ENCODE assay signal across 9 mouse cellular contexts in genomic region chr12:117820138-117820858, GRCm38 (mm10). TPM values are rescaled to one million over a fixed set of nuclear protein-coding genes. Genes with fewer than 3 reads are reported as not detected.
DNase-seq lines count a peak whose midpoint lies in the region; ATAC-seq lines count a peak whose summit lies in the region.
"Had no signal": no experiment of that assay in that cellular context is flagged by ENCODE, and none has a peak within 500 bp of the region (broad histone marks: within the 10 kb centered on the region; RNA-seq: fewer than 3 reads in every experiment).

No protein-coding gene starts in this region.

- peak; percentile 15; the same call in 1 of the 2 replicates for ATAC-seq in liver, embryonic 11.5 days (replicated peaks; ENCODE audit: low FRiP score)
- ATAC-seq in hindbrain, embryonic 14.5 days (ENCODE audit: low FRiP score): no peak

- WGBS in liver, embryonic 11.5 days: 50% methylated on average over 4 of the region's 4 CpGs
- 58% methylated on average over 4 of the region's 4 CpGs for WGBS in hindbrain, embryonic 14.5 days

- H3K36me3 ChIP-seq in liver, embryonic 11.5 days (ENCODE audit: control insufficient read depth, insufficient read depth, low read length): no peaks in the 10 kb centered on the region
- no peaks in the 10 kb centered on the region for H3K36me3 ChIP-seq in hindbrain, embryonic 14.5 days (replicated peaks; ENCODE audit: control insufficient read depth, insufficient read depth)
- H3K36me3 ChIP-seq: embryonic facial prominence, embryonic 15.5 days had no signal

- no peak for DNase-seq in liver, embryonic 11.5 days (ENCODE audit: low spot score)
- DNase-seq in liver (no peak), ZHBTc4 (ENCODE audit: low read depth, low spot score) (peak; percentile 30)
- DNase-seq in hindbrain, embryonic 14.5 days (ENCODE audit: low spot score): peak; percentile 78
- DNase-seq in naive thymus-derived CD4-positive, alpha-beta T cell, adult 2 months (ENCODE audit: low read depth): peak; percentile 60
- no peak for DNase-seq in adrenal gland, postnatal 14 days
- DNase-seq in left cerebral cortex, adult 9 months (ENCODE audit: low spot score in 2 of 2): no peak

- H3K4me1 ChIP-seq in liver, embryonic 11.5 days (replicated peaks; ENCODE audit: control insufficient read depth, insufficient read depth, low read length): no peaks in the 10 kb centered on the region
- H3K4me1 ChIP-seq in hindbrain, embryonic 14.5 days (replicated peaks; ENCODE audit: control insufficient read depth, insufficient read depth, low read length): no peaks in the 10 kb centered on the region
- H3K4me1 ChIP-seq: embryonic facial prominence, embryonic 15.5 days had no signal

- H3K4me3 ChIP-seq in liver, embryonic 11.5 days (ENCODE audit: low read depth, low read length): no peak overlapping the region
- H3K4me3 ChIP-seq in hindbrain, embryonic 14.5 days (replicated peaks; ENCODE audit: low read length): no peak overlapping the region
- H3K4me3 ChIP-seq: embryonic facial prominence, embryonic 15.5 days; megakaryocyte, embryonic 14.5 days had no signal

- no peaks in the 10 kb centered on the region for H3K9me3 ChIP-seq in liver, embryonic 11.5 days (ENCODE audit: control insufficient read depth, low read length)
- H3K9me3 ChIP-seq in hindbrain, embryonic 14.5 days (ENCODE audit: control insufficient read depth, low read length): no peaks in the 10 kb centered on the region
- H3K9me3 ChIP-seq: embryonic facial prominence, embryonic 15.5 days; megakaryocyte, embryonic 14.5 days had no signal

- no peak overlapping the region for H3K4me2 ChIP-seq in liver, embryonic 11.5 days
- H3K4me2 ChIP-seq in hindbrain, embryonic 14.5 days (replicated peaks): no peak overlapping the region
- H3K4me2 ChIP-seq: embryonic facial prominence, embryonic 15.5 days had no signal

- H3K27ac ChIP-seq in liver, embryonic 11.5 days (ENCODE audit: low read depth, low read length): no peak overlapping the region
- H3K27ac ChIP-seq in hindbrain, embryonic 14.5 days: no peak overlapping the region
- H3K27ac ChIP-seq: embryonic facial prominence, embryonic 15.5 days had no signal

- no peaks in the 10 kb centered on the region for H3K27me3 ChIP-seq in liver, embryonic 11.5 days (replicated peaks; ENCODE audit: control insufficient read depth, insufficient read depth, low read length)
- peaks cover 32% of the 10 kb centered on the region; the same call in 1 of the 2 replicates for H3K27me3 ChIP-seq in hindbrain, embryonic 14.5 days (ENCODE audit: control insufficient read depth, insufficient read depth, low read length)
- H3K27me3 ChIP-seq: embryonic facial prominence, embryonic 15.5 days had no signal

- H3K9ac ChIP-seq in liver, embryonic 11.5 days (ENCODE audit: low read depth, low read length): no peak overlapping the region
- no peak overlapping the region for H3K9ac ChIP-seq in hindbrain, embryonic 14.5 days
- H3K9ac ChIP-seq: embryonic facial prominence, embryonic 15.5 days had no signal

RNA-seq across cellular contexts. Expression of gene Cdca7l, which starts 16.2 kb away (rescaled TPM):
- 48.3 and 54.9 TPM in 2 replicates for polyA plus RNA-seq in liver, embryonic 11.5 days (2014; fragmentation: Nextera tagmentation; extraction: Ambion mirVana)
- 4.9 and 5.8 TPM in 2 replicates for polyA plus RNA-seq in hindbrain, embryonic 14.5 days (2014; fragmentation: Nextera tagmentation; extraction: Ambion mirVana)
- 6.7 and 6.9 TPM in 2 replicates for total RNA-seq in adrenal gland, postnatal 14 days (2021)

Comparison
In these comparisons a context has a peak if more than half of its experiments do, and no peak if none do; other contexts are left out.
1. DNase-seq: peak in ZHBTc4 (single experiment), hindbrain, embryonic 14.5 days (single experiment) and naive thymus-derived CD4-positive, alpha-beta T cell, adult 2 months (single experiment); none in liver, embryonic 11.5 days (single experiment), liver (single experiment), adrenal gland, postnatal 14 days (single experiment) and left cerebral cortex, adult 9 months (0 of 2).